Comparison of ENCODE assay signal across 15 mouse cellular contexts in the genomic region with DNA sequence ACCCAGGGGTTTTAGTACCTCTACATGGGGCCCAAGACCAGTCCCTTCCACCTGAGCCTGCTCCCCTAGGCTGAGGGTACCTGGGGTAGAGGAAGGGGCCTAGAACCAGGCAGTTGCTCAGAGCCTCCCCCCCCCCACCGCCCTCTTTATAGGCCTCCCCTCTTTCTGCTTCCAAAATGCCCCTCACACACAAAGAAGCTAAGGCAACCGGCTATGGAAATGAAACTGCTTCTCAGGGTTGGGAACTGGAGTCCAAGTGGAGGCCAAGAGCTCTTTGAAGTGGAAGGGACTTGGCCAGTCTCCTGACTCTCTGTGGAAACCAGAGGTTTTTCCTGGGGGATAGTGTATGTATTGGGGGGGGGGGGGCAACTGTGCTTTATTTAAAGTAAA. TPM values are rescaled to one million over a fixed set of nuclear protein-coding genes. Genes with fewer than 3 reads are reported as not detected.
A peak's percentile ranks its signal among the peaks of the same experiment; 100 is the strongest.
DNase-seq lines count a peak whose midpoint lies in the region; ATAC-seq lines count a peak whose summit lies in the region.
"Had no signal": no experiment of that assay in that cellular context is flagged by ENCODE, and none has a peak within 500 bp of the region (broad histone marks: within the 10 kb centered on the region; RNA-seq: fewer than 3 reads in every experiment).

No protein-coding gene starts in this region.

- H3K27ac ChIP-seq in hindbrain, embryonic 10.5 days: peak overlapping the region; percentile 70
- no peak overlapping the region for H3K27ac ChIP-seq in hindbrain, embryonic 11.5 days (ENCODE audit: low read depth, low read length)
- H3K27ac ChIP-seq in hindbrain, embryonic 13.5 days: peak overlapping the region; percentile 76
- peak overlapping the region; percentile 48 for H3K27ac ChIP-seq in midbrain, embryonic 15.5 days

- no peaks in the 10 kb centered on the region for H3K9me3 ChIP-seq in hindbrain, embryonic 10.5 days
- H3K9me3 ChIP-seq in hindbrain, embryonic 11.5 days (ENCODE audit: control insufficient read depth, low read length): no peaks in the 10 kb centered on the region
- H3K9me3 ChIP-seq in hindbrain, embryonic 13.5 days: no peaks in the 10 kb centered on the region
- H3K9me3 ChIP-seq in midbrain, embryonic 15.5 days: no peaks in the 10 kb centered on the region

- DNase-seq in hindbrain, embryonic 10.5 days (ENCODE audit: low spot score): no peak
- no peak for DNase-seq in hindbrain, embryonic 11.5 days (ENCODE audit: low spot score)
- DNase-seq in brain, embryonic 18.5 days (ENCODE audit: low read depth, low spot score): peak; percentile 34
- DNase-seq in thymus, postnatal 36 days: no peak
- DNase-seq in left cerebral cortex, adult 18-20 months (ENCODE audit: low spot score in 2 of 2): no peak
- DNase-seq: adrenal gland, adult 2 months; cerebellum, postnatal 14 days; layer of hippocampus, postnatal 36 days; lung, postnatal 14 days; thymus, postnatal 14 days had no signal

- ATAC-seq in hindbrain, embryonic 11.5 days (ENCODE audit: low FRiP score): no peak
- peak; percentile 34 for ATAC-seq in hindbrain, embryonic 13.5 days (ENCODE audit: low FRiP score)
- ATAC-seq in midbrain, embryonic 15.5 days (replicated peaks): 0 out of 2 replicates have a peak, but pooled peaks have one; percentile 22
- ATAC-seq in cerebellum, adult (ENCODE audit: insufficient number of reproducible peaks, low FRiP score, low TSS enrichment): no peak

- no peak overlapping the region for H3K4me3 ChIP-seq in hindbrain, embryonic 10.5 days
- H3K4me3 ChIP-seq in hindbrain, embryonic 11.5 days (ENCODE audit: low read depth, low read length): no peak overlapping the region
- no peak overlapping the region for H3K4me3 ChIP-seq in hindbrain, embryonic 13.5 days
- no peak overlapping the region for H3K4me3 ChIP-seq in midbrain, embryonic 15.5 days

- no peaks in the 10 kb centered on the region for H3K27me3 ChIP-seq in hindbrain, embryonic 10.5 days (ENCODE audit: insufficient read depth, poor library complexity, severe bottlenecking)
- no peaks in the 10 kb centered on the region for H3K27me3 ChIP-seq in hindbrain, embryonic 11.5 days (ENCODE audit: control insufficient read depth, insufficient read depth, low read length)
- H3K27me3 ChIP-seq in hindbrain, embryonic 13.5 days: no peaks in the 10 kb centered on the region
- H3K27me3 ChIP-seq in midbrain, embryonic 15.5 days (replicated peaks): no peaks in the 10 kb centered on the region

- peaks cover 39% of the 10 kb centered on the region for H3K4me1 ChIP-seq in hindbrain, embryonic 10.5 days (replicated peaks)
- H3K4me1 ChIP-seq in hindbrain, embryonic 11.5 days (replicated peaks; ENCODE audit: control insufficient read depth, insufficient read depth, low read length): no peaks in the 10 kb centered on the region
- H3K4me1 ChIP-seq in hindbrain, embryonic 13.5 days (replicated peaks): peaks cover 25% of the 10 kb centered on the region
- 0 out of 2 replicates have a peak, but pooled peaks cover 7% of the 10 kb centered on the region for H3K4me1 ChIP-seq in midbrain, embryonic 15.5 days

- 63% methylated on average over 2 of the region's 2 CpGs for WGBS in hindbrain, embryonic 10.5 days
- WGBS in hindbrain, embryonic 11.5 days: 60% methylated on average over 2 of the region's 2 CpGs
- WGBS in hindbrain, embryonic 13.5 days: 34% methylated on average over 2 of the region's 2 CpGs
- WGBS in midbrain, embryonic 15.5 days: 50% methylated on average over 2 of the region's 2 CpGs

- H3K4me2 ChIP-seq in hindbrain, embryonic 11.5 days (replicated peaks; ENCODE audit: low read depth, low read length): no peak overlapping the region
- H3K4me2 ChIP-seq in hindbrain, embryonic 13.5 days: no peak overlapping the region
- H3K4me2 ChIP-seq in midbrain, embryonic 15.5 days: no peak overlapping the region

- peaks cover 32% of the 10 kb centered on the region for H3K36me3 ChIP-seq in hindbrain, embryonic 10.5 days
- H3K36me3 ChIP-seq in hindbrain, embryonic 11.5 days (ENCODE audit: control insufficient read depth, insufficient read depth, low read length): no peaks in the 10 kb centered on the region
- H3K36me3 ChIP-seq in hindbrain, embryonic 13.5 days: peaks cover 29% of the 10 kb centered on the region
- no peaks in the 10 kb centered on the region for H3K36me3 ChIP-seq in midbrain, embryonic 15.5 days (replicated peaks)

- no peak overlapping the region for H3K9ac ChIP-seq in hindbrain, embryonic 11.5 days (ENCODE audit: low read depth, low read length)
- no peak overlapping the region for H3K9ac ChIP-seq in hindbrain, embryonic 13.5 days
- no peak overlapping the region for H3K9ac ChIP-seq in midbrain, embryonic 15.5 days

RNA-seq across cellular contexts. Expression of a gene that starts 23.7 kb away (rescaled TPM):
- 4.4 and 5.8 TPM in 2 replicates for polyA plus RNA-seq in hindbrain, embryonic 10.5 days (2016; fragmentation: Nextera tagmentation; extraction: Ambion mirVana)
- 1.5 and 2.1 TPM in 2 replicates for polyA plus RNA-seq in hindbrain, embryonic 11.5 days (2014; fragmentation: Nextera tagmentation; extraction: Ambion mirVana)
- polyA plus RNA-seq in hindbrain, embryonic 13.5 days (2015; fragmentation: Nextera tagmentation; extraction: Ambion mirVana): 2.5 and 4.1 TPM in 2 replicates
- polyA plus RNA-seq in midbrain, embryonic 15.5 days (2015; fragmentation: Nextera tagmentation; extraction: Ambion mirVana): 1.6 and 2.5 TPM in 2 replicates
- 1 to 10 TPM; 5.8 to 8.1 TPM for total RNA-seq in left cerebral cortex, adult 18-20 months (2021)

RNA-seq across cellular contexts. Expression of a gene that starts 31.3 kb away (rescaled TPM):
- polyA plus RNA-seq in hindbrain, embryonic 10.5 days (2016; fragmentation: Nextera tagmentation; extraction: Ambion mirVana): 42.5 and 43.0 TPM in 2 replicates
- polyA plus RNA-seq in hindbrain, embryonic 11.5 days (2014; fragmentation: Nextera tagmentation; extraction: Ambion mirVana): 20.5 and 22.1 TPM in 2 replicates
- polyA plus RNA-seq in hindbrain, embryonic 13.5 days (2015; fragmentation: Nextera tagmentation; extraction: Ambion mirVana): 31.8 and 32.3 TPM in 2 replicates
- polyA plus RNA-seq in midbrain, embryonic 15.5 days (2015; fragmentation: Nextera tagmentation; extraction: Ambion mirVana): 36.8 and 37.2 TPM in 2 replicates
- total RNA-seq in left cerebral cortex, adult 18-20 months (2021): 10 to 100 TPM; 54.5 to 57.2 TPM

RNA-seq across cellular contexts. Expression of a gene that starts 53.8 kb away (rescaled TPM):
- 12.5 and 12.9 TPM in 2 replicates for polyA plus RNA-seq in hindbrain, embryonic 10.5 days (2016; fragmentation: Nextera tagmentation; extraction: Ambion mirVana)
- polyA plus RNA-seq in hindbrain, embryonic 11.5 days (2014; fragmentation: Nextera tagmentation; extraction: Ambion mirVana): 12.5 and 15.6 TPM in 2 replicates
- 18.2 and 18.7 TPM in 2 replicates for polyA plus RNA-seq in hindbrain, embryonic 13.5 days (2015; fragmentation: Nextera tagmentation; extraction: Ambion mirVana)
- 15.8 and 17.7 TPM in 2 replicates for polyA plus RNA-seq in midbrain, embryonic 15.5 days (2015; fragmentation: Nextera tagmentation; extraction: Ambion mirVana)
- 10 to 100 TPM; 34.9 to 35.8 TPM for total RNA-seq in left cerebral cortex, adult 18-20 months (2021)

RNA-seq across cellular contexts. Expression of a gene that starts 54.1 kb away (rescaled TPM):
- polyA plus RNA-seq in hindbrain, embryonic 10.5 days (2016; fragmentation: Nextera tagmentation; extraction: Ambion mirVana): 1.3 and 2.8 TPM in 2 replicates
- polyA plus RNA-seq in hindbrain, embryonic 11.5 days (2014; fragmentation: Nextera tagmentation; extraction: Ambion mirVana): 1.1 and 1.4 TPM in 2 replicates
- polyA plus RNA-seq in hindbrain, embryonic 13.5 days (2015; fragmentation: Nextera tagmentation; extraction: Ambion mirVana): 2.4 and 2.6 TPM in 2 replicates
- 1.7 and 1.8 TPM in 2 replicates for polyA plus RNA-seq in midbrain, embryonic 15.5 days (2015; fragmentation: Nextera tagmentation; extraction: Ambion mirVana)
- total RNA-seq in left cerebral cortex, adult 18-20 months (2021): 1 to 10 TPM in 1 of 2 experiments, under 1 TPM in 1; 0.70 to 1.3 TPM

RNA-seq across cellular contexts. Expression of a gene that starts 58.4 kb away (rescaled TPM):
- not detected in 2 replicates for polyA plus RNA-seq in hindbrain, embryonic 10.5 days (2016; fragmentation: Nextera tagmentation; extraction: Ambion mirVana)
- not detected in 2 replicates for polyA plus RNA-seq in hindbrain, embryonic 11.5 days (2014; fragmentation: Nextera tagmentation; extraction: Ambion mirVana)
- polyA plus RNA-seq in hindbrain, embryonic 13.5 days (2015; fragmentation: Nextera tagmentation; extraction: Ambion mirVana): not detected in 2 replicates
- 0.36 TPM in 1 of 2 replicates, not detected in the other for polyA plus RNA-seq in midbrain, embryonic 15.5 days (2015; fragmentation: Nextera tagmentation; extraction: Ambion mirVana)
- not detected for total RNA-seq in left cerebral cortex, adult 18-20 months (2021)
- total RNA-seq: layer of hippocampus, postnatal 36 days; neutrophil, adult 5-6 weeks had no signal
- polyA plus RNA-seq: frontal cortex, adult 2 months had no signal

Comparison
In these comparisons a context has a peak if more than half of its experiments do, and no peak if none do; other contexts are left out.
1. ATAC-seq: peak in hindbrain, embryonic 13.5 days (single experiment) and midbrain, embryonic 15.5 days (single experiment); none in hindbrain, embryonic 11.5 days (single experiment) and cerebellum, adult (single experiment).